Mouse (Mus musculus) bone marrow, adult 2 months (tissue): ENCODE measurements around the gene Brwd3.

Experiments
- CTCF ChIP-seq: fragments of 200-500 bp; IDR thresholded peaks from 2 replicates; pipeline ENCODE4 v1.5.1; 2011; ENCODE audit warnings: low read length, control low read depth; ENCODE audit not compliant: control insufficient read depth, insufficient read depth
- POLR2A ChIP-seq: fragments of 200-500 bp; IDR thresholded peaks from 2 replicates; pipeline ENCODE4 v1.6.1; 2011; ENCODE audit warnings: low read depth, mild to moderate bottlenecking, control low read depth, low read length, borderline replicate concordance; ENCODE audit not compliant: control insufficient read depth

DNA sequence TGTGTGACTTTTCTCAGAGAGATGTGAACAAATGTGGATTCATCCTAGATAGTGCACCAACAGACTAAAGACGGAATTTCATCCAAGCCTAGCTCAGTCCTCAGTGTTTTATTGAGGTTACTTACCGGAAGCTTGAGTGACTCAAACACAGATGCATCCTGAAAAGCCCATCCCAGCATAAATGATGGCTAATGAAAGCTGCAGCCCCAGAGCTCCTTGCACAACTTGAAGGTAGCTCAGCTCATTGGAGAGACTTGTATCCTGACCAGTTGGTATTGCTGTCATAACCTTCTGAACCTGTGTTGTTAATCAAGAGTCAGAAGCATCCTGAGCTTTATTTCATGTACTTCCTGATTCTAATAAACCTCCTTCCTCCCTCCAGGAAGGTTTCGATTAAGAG, 105.8 kb downstream of the Brwd3 start:
- TF ChIP-seq CTCF (no peak), POLR2A (no peak)
